Mouse (Mus musculus): ENCODE measurements around the gene 9530002B09Rik. TPM values are rescaled to one million over a fixed set of nuclear protein-coding genes. Genes with fewer than 3 reads are reported as not detected.

The 9530002B09Rik gene
- total RNA-seq (2012; rRNA removed) (not detected in 2 replicates), polyA plus RNA-seq (2012; ENCODE audit: insufficient read depth in 1 of 2, insufficient read length in 2 of 2, low read depth in 1 of 2, low replicate concordance in 2 of 2, missing spikeins in 1 of 2) (not detected)

- TF ChIP-seq MAZ (IDR thresholded peaks at IDR 0.05; ENCODE audit: low read depth, low read length) (no peak), MEF2A (IDR thresholded peaks at IDR 0.05; ENCODE audit: extremely low read depth, insufficient replicate concordance, low read depth, low read length, poor library complexity, severe bottlenecking) (no peak), ELF1 (IDR thresholded peaks at IDR 0.05; ENCODE audit: low read depth, low read length) (no peak), UBTF (IDR thresholded peaks at IDR 0.05; ENCODE audit: borderline replicate concordance, insufficient read depth, low read depth, low read length) (no peak), USF1 (IDR thresholded peaks at IDR 0.05; ENCODE audit: low read depth, low read length) (no peak), ZKSCAN1 (IDR thresholded peaks at IDR 0.05; ENCODE audit: low read depth, low read length) (no peak), MYC (IDR thresholded peaks at IDR 0.05; ENCODE audit: low read depth, low read length) (no peak), TCF12 (IDR thresholded peaks at IDR 0.05; ENCODE audit: low read depth, low read length) (no peak), RCOR1 (IDR thresholded peaks at IDR 0.05; ENCODE audit: low read depth, low read length) (no peak), MAX (IDR thresholded peaks at IDR 0.05; ENCODE audit: low read length) (no peak), EP300 (IDR thresholded peaks at IDR 0.05; ENCODE audit: low read depth in 1 of 2, low read length in 2 of 2) (no peak), CHD1 (IDR thresholded peaks at IDR 0.05; ENCODE audit: low read depth, low read length) (no peak), TBP (IDR thresholded peaks at IDR 0.05; ENCODE audit: low read depth, low read length) (no peak), ZNF384 (IDR thresholded peaks at IDR 0.05; ENCODE audit: low read depth, low read length) (no peak)
- H3K27ac ChIP-seq (ENCODE audit: control insufficient read depth, low read depth, low read length): no peak within 1 kb of the TSS
- H3K79me2 ChIP-seq (ENCODE audit: control insufficient read depth, insufficient read depth, low read length, poor library complexity): no peaks in the 10 kb centered on the region
- H3K36me3 ChIP-seq (ENCODE audit: control insufficient read depth in 1 of 2, insufficient read depth in 2 of 2, low read length in 2 of 2): no peaks in the 10 kb centered on the region
- H3K4me3 ChIP-seq (ENCODE audit: control insufficient read depth in 1 of 2, insufficient read depth in 1 of 2, low read depth in 2 of 2, low read length in 2 of 2): no peak within 1 kb of the TSS
- H3K9ac ChIP-seq (ENCODE audit: control insufficient read depth, low read depth, low read length, poor library complexity, severe bottlenecking): no peak within 1 kb of the TSS
- H3K27me3 ChIP-seq (ENCODE audit: control insufficient read depth in 1 of 2, insufficient read depth in 2 of 2, low read length in 2 of 2): no peaks in the 10 kb centered on the region
- no peaks in the 10 kb centered on the region for H3K4me1 ChIP-seq (ENCODE audit: control insufficient read depth in 1 of 2, insufficient read depth in 2 of 2, low read length in 2 of 2)
- no peak for DNase-seq (ENCODE audit: low read depth, low spot score)
- H3K9me3 ChIP-seq (replicated peaks; ENCODE audit: insufficient read depth, low read length): no peaks in the 10 kb centered on the region
These were observed at the start of gene 9530002B09Rik for GRCm38 (mm10) chr4:122688975-122689374. 9530002B09Rik (plus strand) TSS chr4:122689275.

Other genes starting within 250 kb of the 9530002B09Rik start
- gene Ppt1, start 147.0 kb downstream of the 9530002B09Rik start, total RNA-seq (2012; rRNA removed): 12.5 and 13.1 TPM in 2 replicates
- gene Ppt1, start 147.0 kb downstream of the 9530002B09Rik start, polyA plus RNA-seq (2012; ENCODE audit: insufficient read depth in 1 of 2, insufficient read length in 2 of 2, low read depth in 1 of 2, low replicate concordance in 2 of 2, missing spikeins in 1 of 2): 10 to 100 TPM in 1 of 2 experiments, not detected in 1; 19.9 TPM
- 68.3 and 82.3 TPM in 2 replicates for gene Cap1, start 196.8 kb downstream of the 9530002B09Rik start, total RNA-seq (2012; rRNA removed)
- gene Cap1, start 196.8 kb downstream of the 9530002B09Rik start, polyA plus RNA-seq (2012; ENCODE audit: insufficient read depth in 1 of 2, insufficient read length in 2 of 2, low read depth in 1 of 2, low replicate concordance in 2 of 2, missing spikeins in 1 of 2): 100 to 1,000 TPM in 1 of 2 experiments, not detected in 1; 134 TPM